Mouse (Mus musculus): ENCODE results near the gene Exoc5.

The Exoc5 gene

GRCm38 (mm10) chr14:49007979-49008378 lies 58.5 kb downstream of the Exoc5 start:
- DNase-seq (ENCODE audit: low spot score) = no peak

- no peak for DNase-seq (ENCODE audit: low spot score)
Measured at GRCm38 (mm10) chr14:49001655-49002054, 64.8 kb downstream of the Exoc5 start.

GRCm38 (mm10) chr14:48998795-48999194 lies 67.7 kb downstream of the Exoc5 start:
- no peak for DNase-seq (ENCODE audit: low spot score)

GRCm38 (mm10) chr14:48993861-48994260 lies 72.6 kb downstream of the Exoc5 start:
- no peak for DNase-seq (ENCODE audit: low spot score)

GRCm38 (mm10) chr14:48992070-48992580 lies 74.3 kb downstream of the Exoc5 start:
- DNase-seq (ENCODE audit: low spot score) = no peak

- no peak for DNase-seq (ENCODE audit: low spot score)
Measured at GRCm38 (mm10) chr14:48991144-48991522, 75.3 kb downstream of the Exoc5 start.

- DNase-seq (ENCODE audit: low spot score) = peak; percentile 66
Measured at GRCm38 (mm10) chr14:48990471-48991143, 75.8 kb downstream of the Exoc5 start.

GRCm38 (mm10) chr14:48989831-48990230 lies 76.6 kb downstream of the Exoc5 start:
- no peak for DNase-seq (ENCODE audit: low spot score)

- no peak for DNase-seq (ENCODE audit: low spot score)
Measured at GRCm38 (mm10) chr14:48986231-48986630, 80.2 kb downstream of the Exoc5 start.

GRCm38 (mm10) chr14:48985673-48986072 lies 80.8 kb downstream of the Exoc5 start:
- DNase-seq (ENCODE audit: low spot score) = no peak

- peak; percentile 47 for DNase-seq (ENCODE audit: low spot score)
Measured at GRCm38 (mm10) chr14:48978971-48979388, 87.5 kb downstream of the Exoc5 start.

- no peak for DNase-seq (ENCODE audit: low spot score)
Measured at GRCm38 (mm10) chr14:48971546-48971945, 94.9 kb downstream of the Exoc5 start.

- DNase-seq (ENCODE audit: low spot score) = no peak
Measured at GRCm38 (mm10) chr14:48968670-48969069, 97.8 kb downstream of the Exoc5 start.

Data from layer of hippocampus, adult 9-10 months (tissue).